Mouse (Mus musculus): ENCODE data around the gene Itga3.
A peak's percentile ranks its signal among the peaks of the same experiment; 100 is the strongest.

Itga3 gene

DNA sequence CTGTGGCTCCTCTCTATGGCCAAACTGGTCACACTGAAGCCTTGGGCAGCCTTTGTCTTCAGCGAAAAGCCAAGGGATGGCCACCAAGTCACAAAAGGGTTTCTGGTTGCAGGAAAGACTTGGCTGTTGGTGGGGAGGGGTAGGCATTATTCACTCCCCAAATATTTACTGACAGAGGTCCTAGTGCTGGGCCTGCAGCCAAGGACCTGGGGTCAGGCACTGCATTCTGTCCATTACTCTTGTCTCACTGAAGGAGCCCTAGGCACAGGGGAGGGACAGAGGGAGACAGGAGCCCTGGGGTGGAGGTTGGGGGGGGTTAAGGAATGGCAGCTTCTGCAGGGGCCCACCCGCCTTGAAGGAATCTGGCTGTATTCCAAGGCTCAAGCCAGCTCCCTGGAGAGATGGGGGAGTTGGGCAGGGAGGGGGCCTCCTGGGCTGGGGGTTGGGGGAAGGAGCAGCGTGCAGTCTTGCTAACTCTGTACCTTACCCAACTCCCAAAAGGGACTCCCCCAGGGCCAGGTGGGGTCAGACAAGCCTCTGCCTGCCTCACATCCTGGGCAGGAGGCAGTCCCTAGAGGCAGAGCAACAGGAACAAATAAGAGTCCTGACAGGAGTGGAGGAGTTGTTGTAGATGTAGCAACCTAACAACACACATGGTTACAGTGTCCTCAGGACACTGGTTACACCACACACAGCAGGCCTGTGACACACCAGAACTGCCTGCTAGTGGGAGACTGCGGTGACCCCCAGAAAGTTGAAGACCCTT is 20.2 kb upstream of the Itga3 start:
- DNase-seq (ENCODE audit: low spot score): no peak

DNA sequence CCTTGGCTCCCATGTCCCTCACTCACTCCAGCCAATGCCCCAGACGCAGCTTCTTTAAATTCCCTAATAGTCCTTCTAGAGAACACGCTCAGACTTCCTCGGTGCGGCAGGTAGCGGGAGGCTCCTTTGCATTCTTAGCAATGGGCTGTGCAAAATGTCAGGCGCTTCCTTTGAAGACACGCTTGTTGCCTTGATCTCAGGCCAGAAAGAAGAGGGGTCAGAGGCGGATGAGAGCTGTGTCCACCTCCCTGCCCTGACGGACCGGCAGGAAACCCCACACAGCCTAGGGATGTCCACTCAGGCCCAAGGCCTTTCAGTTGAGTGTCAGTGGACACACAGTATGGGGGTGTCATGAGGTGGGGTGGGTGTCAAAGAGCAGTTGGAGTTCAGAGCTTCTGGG is 19.0 kb upstream of the Itga3 start:
- DNase-seq (ENCODE audit: low spot score): no peak

DNA sequence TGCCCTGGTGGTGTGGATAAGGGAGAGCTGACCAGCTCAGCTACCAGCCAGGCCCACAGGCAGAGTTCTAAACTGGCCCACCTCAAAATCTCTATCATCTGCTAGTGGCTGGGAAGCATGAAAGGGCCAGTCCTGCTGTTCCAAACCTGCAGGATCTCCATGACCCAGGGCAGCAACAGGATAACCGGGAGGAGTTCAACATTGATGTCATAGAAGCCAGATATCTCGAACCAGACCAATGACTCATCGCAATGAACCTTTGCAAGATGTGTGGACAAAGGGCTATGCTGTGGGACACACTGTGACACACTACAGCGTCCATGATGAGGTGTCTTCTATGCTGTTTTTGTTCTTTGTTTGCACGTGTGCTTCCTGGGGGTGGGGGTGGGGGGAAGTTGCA is 16.5 kb upstream of the Itga3 start:
- no peak for DNase-seq (ENCODE audit: low spot score)

DNA sequence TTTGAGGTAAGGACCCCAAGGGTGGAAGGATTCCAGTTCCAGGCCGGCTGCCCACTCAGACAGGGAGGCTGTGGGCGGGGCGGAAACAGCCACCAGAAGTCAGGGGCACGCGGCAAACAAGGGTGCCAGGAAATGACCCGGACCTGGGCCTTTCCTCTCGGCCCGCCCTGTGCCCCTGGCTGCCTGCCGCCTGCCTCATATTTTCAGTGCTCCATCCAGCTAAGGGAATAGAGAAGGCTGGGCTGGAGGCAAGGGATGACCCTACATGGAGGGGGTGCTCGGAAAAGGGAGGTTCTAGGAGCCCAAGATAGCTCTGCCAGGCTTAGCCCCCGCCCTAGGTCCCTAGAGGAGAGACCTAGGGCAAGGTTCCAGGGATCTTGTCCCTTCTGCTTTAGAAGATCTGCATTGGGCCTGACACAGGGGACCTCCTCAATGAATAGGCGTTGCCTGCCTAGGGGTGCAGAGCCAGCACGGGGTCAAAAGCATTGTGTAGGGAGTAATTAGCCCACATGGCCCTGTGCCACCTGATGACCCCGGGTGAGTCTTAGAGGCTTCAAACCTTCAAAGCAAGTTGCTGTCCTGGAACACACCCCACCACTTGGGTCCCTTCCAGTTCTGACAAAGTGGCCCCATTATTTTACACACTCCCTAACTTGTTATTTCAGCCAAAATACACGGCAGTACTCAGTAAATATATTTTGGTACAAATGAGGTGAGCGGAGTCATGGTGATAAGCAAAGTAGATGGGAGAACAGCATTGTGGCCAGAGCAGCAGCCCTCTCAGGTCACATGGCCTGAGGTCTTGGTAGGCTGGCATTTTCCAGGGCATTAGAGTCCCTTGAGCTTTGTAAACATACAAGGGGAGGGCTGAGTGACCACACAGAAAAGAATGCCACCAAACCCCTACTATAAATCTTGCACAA is 12.5 kb upstream of the Itga3 start:
- peak; percentile 90 for DNase-seq (ENCODE audit: low spot score)

DNA sequence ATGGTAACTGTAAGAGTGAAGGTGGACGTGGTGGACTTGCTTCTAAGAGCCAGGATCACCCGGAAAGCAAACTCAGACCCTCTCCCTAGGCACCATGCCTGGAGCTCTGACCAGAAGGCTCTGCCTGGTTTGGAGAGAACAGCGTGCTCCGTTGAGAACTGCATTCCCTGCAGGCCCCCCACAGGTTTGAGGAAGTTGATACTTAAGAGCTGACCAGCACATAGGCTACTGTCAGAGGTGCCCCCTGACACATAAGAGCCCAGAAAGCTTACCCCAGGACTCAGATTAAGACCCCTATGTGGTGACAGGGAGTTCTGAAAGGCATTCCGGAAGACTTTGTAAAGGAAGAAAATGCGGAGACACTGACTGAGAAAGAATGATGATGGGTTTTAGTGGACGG is 11.7 kb upstream of the Itga3 start:
- DNase-seq (ENCODE audit: low spot score): no peak

DNA sequence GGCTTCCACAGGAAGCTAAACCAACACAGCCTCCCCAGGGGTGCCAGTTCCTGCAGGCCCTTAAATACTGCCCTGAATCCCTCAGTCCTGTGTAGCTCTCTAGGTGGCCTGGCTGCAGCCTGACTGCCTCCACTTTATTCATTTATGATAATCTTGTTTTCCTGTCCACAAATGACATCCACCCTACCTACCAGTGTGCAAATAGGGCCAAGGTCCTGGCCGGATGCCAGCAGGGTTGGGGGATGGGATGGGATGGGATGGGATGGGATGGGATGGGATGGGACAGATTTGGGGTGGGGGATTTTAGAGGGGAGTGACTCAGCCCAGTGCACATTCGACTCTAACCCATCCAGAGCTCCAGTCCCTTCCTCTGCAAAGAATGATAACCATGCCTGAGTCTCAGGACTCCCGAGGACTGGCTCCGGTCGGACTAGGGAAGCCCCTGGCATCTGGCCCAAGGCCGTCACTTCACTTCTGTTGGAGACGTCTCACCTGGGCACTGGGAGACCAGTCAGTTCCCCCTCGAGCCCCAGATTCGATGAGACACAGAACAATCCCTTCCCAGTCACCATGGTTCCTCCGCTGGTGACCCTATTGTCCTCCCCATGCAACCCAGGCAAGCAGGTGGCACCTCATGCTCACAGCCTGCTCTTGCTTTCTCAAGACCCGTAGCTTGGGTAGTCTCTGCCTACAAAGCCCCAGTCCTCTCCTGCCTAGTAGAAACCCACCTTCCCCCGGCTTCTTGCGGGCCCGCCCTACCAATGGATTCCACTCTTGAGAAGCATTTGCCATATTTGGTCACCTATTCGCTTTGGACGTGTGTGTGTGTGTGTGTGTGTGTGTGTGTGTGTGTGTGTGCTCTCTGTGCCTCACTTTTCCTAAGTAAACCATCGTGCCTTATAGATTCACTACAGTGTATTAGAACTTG is 11.0 kb upstream of the Itga3 start:
- DNase-seq (ENCODE audit: low spot score): no peak

DNA sequence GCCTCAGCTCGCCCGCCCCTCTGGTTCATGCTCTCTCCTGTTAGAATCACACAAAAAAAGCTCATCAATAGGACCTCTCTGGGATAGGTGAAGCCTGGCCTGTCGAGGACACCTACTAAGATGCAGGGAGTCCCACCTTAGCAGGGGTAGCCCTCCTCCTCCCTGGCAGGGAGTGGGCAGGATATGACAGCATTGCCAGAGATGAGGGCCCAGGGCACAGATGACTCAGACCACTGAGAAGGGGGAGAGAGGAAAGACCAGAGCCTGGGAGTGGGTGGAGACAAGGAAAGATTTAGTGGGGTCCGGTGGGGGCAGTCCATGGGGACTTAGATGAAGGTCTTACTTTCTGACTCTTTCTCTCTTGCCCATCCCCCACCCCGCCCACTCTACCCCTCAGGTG is 9.6 kb upstream of the Itga3 start:
- no peak for DNase-seq (ENCODE audit: low spot score)

DNA sequence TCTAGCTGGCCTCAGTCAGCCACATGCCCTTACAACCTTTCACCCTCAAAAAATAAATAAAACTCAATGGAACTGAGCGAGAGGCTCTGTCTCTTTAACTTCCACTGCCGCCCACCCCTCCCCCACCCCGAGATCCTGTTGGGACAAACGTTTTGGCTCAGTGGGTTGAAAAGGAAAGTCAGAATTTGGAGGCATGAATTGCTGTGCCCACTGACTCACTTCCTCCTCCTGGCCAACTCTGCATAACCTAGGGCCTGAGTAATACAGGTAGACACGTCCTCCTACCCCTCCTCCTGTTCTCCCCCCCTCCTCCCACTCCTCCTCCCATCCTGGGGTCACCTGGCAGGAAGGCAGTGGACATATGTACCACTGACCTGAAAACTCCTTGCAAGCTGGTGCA is 9.1 kb upstream of the Itga3 start:
- no peak for DNase-seq (ENCODE audit: low spot score)

DNA sequence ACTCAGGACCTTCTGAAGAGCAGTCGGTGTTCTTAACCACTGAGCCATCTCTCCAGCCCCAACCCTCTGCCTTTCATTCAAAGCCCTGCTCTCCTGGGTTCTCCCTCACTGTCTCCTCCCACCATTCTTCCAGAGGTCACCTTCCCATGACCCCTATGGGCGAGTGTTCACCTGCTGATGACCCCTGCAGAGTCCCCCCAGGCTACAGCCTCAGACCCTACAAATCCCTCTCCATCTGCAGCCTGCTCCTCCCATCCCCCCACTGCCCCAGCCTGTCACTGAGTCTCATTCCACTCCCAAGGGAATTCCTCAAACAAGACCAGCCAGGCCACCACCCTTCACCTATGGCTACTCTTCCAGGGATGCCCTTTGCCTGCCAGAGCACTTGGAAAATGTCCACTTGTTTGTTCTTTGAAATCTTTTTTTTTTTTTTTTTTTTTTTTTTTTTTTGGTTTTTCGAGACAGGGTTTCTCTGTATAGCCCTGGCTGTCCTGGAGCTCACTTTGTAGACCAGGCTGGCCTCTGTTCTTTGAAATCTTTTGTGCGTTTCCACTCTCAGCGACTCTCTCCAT is 8.3 kb upstream of the Itga3 start:
- DNase-seq (ENCODE audit: low spot score): no peak

DNA sequence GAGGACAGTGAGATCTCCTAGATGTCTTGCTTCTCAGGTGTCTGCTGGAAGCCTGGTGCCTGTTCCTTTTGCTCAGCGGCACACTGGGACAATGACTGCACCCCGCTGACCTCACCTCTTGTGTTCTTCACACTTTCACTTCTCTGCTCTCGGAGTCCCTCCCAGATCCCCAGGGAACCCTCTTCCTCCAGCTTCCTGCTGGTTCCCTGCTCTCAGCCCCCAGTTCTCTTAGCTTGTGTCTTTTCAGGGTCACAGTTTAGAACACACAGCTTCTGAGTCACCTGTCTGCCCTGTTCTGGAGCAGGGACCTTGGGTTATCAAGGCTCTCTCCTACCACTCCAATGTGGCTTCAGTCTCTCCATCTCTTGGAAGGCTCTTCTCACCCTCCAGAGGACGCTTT is 7.6 kb upstream of the Itga3 start:
- DNase-seq (ENCODE audit: low spot score): no peak

DNA sequence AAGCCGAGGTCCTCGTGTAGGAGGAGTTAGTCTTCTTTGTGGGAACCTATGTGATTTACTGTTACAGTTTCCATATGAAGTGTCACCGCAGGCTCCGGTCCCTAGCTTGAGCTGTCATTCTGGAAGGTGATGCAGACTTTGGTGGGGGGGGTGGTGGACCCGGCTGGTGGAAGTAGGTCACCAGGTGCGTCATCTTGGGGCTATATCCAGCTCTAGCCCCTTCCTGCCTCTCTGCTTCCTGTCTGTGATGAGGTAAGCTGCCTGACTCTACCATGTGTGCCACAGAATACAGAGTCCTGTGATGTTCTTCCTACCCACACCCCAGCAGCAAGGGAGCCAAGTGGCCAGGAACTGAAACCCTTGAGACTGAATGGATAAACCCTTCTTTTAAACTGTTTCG is 6.3 kb upstream of the Itga3 start:
- no peak for DNase-seq (ENCODE audit: low spot score)

DNA sequence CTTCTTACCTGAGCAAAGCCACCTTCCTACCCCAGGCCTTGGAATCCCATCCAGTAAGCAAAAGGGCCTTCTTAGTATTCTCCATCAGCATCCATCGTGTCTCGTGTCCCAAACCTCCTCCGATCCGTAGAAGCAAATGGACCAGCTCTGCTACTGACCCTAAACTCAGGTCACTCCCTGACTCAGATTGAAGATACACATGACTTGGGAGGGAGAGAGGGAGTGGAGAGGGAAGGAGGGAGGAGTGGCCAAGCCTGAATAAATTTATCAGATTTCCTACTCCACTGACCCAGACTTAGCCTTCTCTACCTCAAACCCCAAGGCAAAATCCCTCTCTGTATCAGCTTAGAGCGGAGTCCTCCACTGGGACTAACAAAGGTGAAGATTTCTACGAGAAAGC is 4.2 kb upstream of the Itga3 start:
- no peak for DNase-seq (ENCODE audit: low spot score)

DNA sequence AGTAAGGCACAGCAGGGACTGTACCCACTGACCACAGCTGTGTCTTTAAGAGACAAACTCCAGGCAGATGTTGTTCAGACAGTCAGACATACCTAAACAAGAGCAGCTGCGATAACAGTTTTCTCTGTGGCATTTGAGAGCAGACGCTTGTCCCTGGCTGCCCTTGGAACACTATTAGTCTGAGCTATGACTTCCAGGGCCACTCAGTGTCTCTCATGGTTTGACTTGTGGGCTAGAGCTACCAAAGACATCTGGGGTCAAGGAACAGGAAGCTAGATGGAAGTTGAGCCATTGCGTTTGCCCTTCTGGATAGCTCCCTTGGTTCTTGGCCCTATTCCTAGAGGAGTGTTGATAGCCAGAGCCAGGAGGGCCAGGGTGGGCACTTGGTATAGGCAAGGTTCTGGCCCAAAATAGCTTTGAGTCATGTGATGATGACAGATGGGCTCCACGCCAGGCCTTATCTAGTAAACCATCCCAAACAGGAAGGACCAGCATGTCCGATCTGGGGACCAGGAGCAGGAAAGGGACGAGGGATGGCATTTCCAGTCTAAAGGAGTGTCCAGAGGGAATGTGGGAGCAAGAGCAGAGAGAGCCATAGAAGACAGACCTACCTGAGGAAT is 2.8 kb upstream of the Itga3 start:
- DNase-seq (ENCODE audit: low spot score): peak; percentile 91

DNA sequence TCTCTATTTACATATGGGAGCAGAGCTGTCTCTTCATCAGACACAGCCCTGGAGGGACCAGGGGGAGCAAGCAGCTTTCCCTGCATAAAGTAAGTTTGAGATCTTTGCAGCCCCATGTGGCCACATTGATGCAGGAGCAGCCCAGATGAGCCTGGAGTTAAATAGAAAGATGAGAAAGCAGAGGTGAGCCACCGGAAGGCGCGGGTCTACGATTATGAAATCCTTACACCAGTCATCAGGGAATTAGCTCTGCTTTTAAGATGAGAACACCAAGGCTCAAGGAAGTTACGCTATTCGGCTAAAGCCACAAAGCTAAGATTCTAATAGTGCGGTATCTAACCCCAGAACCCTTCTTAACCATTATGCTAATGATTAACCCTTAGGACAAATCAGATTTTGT is 1.4 kb upstream of the Itga3 start:
- no peak for DNase-seq (ENCODE audit: low spot score)

DNA sequence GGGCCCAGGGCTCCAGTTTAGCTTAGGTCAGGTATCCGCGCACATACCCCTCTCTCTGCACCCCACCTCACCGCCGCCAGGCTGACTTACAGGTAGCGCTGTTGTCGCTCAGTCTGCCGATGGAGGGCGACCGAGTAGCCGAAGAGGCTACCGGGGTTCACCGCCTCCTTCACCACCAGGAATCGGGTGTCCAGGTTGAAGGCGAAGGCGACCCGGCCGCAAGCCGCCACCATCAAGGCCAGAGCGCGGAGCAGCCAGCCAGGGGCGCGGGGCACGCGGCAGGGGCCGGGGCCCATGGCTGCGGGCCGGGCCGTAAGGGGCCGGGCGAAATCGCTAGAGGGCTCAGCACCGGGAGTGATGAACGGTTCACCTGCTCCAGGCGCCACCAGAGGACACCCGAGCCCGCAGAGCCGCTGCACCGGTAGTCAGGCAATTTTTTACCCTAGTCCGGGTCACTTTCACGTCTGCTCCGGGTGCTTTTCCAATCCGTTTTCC is 513 bp downstream of the Itga3 start:
- peak; percentile 70 for DNase-seq (ENCODE audit: low spot score)

DNA sequence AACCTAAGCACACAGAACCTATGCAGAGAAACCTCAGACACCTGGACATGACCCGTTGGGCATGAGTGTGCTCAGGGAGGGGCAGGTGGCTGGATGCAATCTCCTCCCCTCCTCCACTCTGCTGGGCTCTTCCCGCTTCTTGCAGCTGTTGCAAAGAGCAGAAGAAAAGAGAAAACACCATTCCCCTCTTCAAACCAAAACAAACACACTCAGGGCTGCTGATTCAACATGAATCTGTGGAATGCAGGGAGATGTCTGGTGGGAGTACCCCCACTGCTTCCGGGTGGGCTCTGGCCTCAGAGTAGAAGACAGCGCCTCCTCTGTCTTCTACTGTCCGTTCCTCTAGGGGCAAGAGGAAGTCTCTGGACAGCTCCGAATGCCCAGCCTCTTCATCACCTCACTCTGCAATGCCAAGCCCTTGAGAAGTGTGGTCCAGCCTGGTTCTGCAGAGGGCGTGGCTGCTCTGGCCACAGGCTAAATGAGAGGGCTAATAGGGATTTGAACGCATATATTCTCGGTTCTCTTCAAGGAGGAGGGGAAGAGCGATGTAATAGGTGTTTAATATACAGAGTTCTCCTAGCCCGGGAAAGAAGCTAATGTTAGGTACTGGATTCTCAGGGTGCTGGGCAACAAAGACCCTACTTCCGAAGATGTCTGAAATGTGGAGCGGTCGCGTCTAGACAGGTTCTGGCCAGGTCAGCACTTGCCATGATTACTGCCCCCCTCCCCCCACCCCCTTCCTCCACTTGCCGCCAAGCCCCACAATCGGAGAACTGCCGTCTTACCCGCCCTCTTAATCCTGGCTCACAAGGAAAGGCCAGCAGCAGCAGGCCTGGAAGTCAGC is 1.2 kb downstream of the Itga3 start:
- DNase-seq (ENCODE audit: low spot score): peak; percentile 61

DNA sequence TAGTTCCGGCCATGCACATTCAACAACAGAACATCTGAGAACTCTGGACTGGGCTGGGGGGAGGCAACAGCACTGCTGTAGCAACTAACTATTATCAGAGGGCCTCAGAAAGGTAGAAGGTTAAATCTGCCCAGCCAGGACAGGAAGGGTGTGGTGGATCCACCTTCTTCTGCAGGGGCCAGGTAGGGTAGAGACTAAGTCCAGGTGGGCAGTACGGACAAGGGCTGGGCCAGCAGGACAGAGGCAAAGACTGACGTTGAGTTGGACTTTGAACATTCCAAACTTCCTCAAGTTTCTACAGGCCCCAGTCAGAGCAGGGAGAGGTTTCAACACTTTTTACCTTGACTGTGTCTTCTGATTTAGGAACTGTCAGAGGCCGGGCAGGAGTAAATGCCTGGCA is 1.9 kb downstream of the Itga3 start:
- no peak for DNase-seq (ENCODE audit: low spot score)

DNA sequence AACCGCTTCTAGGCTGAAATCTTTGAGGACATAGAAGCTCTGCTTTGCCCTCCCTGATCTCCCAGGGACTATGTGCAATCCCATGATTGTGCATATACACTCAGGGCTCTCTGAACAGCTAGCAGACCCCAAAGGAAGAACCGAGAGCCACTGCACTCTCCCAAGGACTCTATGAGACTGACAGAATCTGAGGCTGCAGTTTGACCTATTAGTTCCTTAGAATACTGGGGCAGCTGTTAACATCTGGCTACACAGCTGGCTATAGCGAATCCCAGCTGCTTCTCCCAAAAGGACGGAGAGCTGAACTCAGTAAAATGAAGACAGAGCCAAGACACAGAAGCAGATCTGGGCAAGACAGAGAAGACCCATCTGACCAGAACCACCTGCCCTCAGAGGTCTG is 2.8 kb downstream of the Itga3 start:
- DNase-seq (ENCODE audit: low spot score): no peak

DNA sequence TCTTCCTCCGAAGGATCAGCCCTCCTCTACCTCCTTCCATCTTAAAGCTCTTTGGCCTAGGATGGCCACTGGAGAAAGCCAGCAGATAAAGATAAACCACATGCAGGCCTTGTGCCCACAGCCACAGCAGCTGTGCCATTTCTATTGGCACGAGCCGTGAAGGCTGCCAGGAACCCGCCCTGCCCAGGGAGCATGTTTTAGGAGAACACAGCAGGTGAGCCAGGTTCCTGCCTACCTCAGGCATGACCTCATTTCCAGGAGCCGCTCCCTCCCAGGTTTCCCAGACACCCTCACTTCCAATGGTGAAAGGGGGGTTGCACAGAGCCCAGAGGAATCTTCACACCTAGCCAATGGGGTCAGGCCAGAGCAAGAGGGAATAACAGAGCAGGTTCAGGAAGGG is 3.8 kb downstream of the Itga3 start:
- DNase-seq (ENCODE audit: low spot score): peak; percentile 77

DNA sequence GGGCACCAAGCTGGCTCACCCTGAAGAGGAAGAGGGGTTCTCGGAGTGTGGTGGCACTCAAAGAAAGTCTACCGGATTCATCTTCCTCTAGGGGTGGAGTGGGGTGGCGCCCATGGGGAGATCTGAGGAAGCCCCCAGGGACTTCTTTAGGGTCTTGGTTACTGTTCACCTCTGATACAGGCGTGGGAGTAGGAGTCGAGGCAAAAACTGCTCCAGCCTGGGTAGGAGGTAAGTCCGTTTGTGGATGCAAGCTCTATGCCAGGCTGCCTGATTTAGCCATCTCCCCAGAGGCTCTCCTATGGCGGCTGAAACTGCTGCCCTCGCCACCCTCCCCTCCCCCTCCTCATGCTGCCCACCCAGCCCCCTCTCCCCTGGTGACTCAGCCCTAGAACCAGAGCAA is 4.5 kb downstream of the Itga3 start:
- no peak for DNase-seq (ENCODE audit: low spot score)
